Mouse (Mus musculus): ENCODE results near the gene Gm5127.

Gm5127 gene

GRCm38 (mm10) chrX:106582886-106583285 is at the start of gene Gm5127:
Gm5127 (plus strand) TSS chrX:106583186.
- DNase-seq (ENCODE audit: low spot score in 2 of 2), result no peak

GRCm38 (mm10) chrX:106536359-106536758 is 46.6 kb upstream of the Gm5127 start:
- no peak for DNase-seq (ENCODE audit: low spot score in 2 of 2)

GRCm38 (mm10) chrX:106555457-106555856 is 27.5 kb upstream of the Gm5127 start:
- no peak for DNase-seq (ENCODE audit: low spot score in 2 of 2)

- no peak for DNase-seq (ENCODE audit: low spot score in 2 of 2)
These were observed 4.0 kb upstream of the Gm5127 start for GRCm38 (mm10) chrX:106578966-106579365.

- no peak for DNase-seq (ENCODE audit: low spot score in 2 of 2)
These were observed 2.6 kb upstream of the Gm5127 start for GRCm38 (mm10) chrX:106580410-106580809.

- no peak for DNase-seq (ENCODE audit: low spot score in 2 of 2)
These were observed 789 bp upstream of the Gm5127 start for GRCm38 (mm10) chrX:106582197-106582596.

- DNase-seq (ENCODE audit: low spot score in 2 of 2), result no peak
These were observed 10.9 kb downstream of the Gm5127 start for GRCm38 (mm10) chrX:106593914-106594313.

- DNase-seq (ENCODE audit: low spot score in 2 of 2), result no peak
These were observed 12.9 kb downstream of the Gm5127 start for GRCm38 (mm10) chrX:106595904-106596303.

GRCm38 (mm10) chrX:106602574-106603258 is 19.7 kb downstream of the Gm5127 start:
- DNase-seq (ENCODE audit: low spot score in 2 of 2), result no peak

- no peak for DNase-seq (ENCODE audit: low spot score in 2 of 2)
These were observed 20.4 kb downstream of the Gm5127 start, which contains the start of gene Cysltr1 for GRCm38 (mm10) chrX:106603386-106603785. Cysltr1 (minus strand) TSS chrX:106603679.

GRCm38 (mm10) chrX:106622512-106622911 is 39.5 kb downstream of the Gm5127 start:
- no peak for DNase-seq (ENCODE audit: low spot score in 2 of 2)

GRCm38 (mm10) chrX:106623667-106624066 is 40.7 kb downstream of the Gm5127 start:
- DNase-seq (ENCODE audit: low spot score in 2 of 2), result no peak

GRCm38 (mm10) chrX:106628514-106628913 is 45.5 kb downstream of the Gm5127 start:
- DNase-seq (ENCODE audit: low spot score in 2 of 2), result no peak

GRCm38 (mm10) chrX:106633543-106633942 is 50.6 kb downstream of the Gm5127 start:
- no peak for DNase-seq (ENCODE audit: low spot score in 2 of 2)

- DNase-seq (ENCODE audit: low spot score in 2 of 2), result no peak
These were observed 52.0 kb downstream of the Gm5127 start for GRCm38 (mm10) chrX:106634799-106635541.

GRCm38 (mm10) chrX:106662101-106662500 is 79.1 kb downstream of the Gm5127 start:
- no peak for DNase-seq (ENCODE audit: low spot score in 2 of 2)

GRCm38 (mm10) chrX:106704590-106704989 is 121.6 kb downstream of the Gm5127 start:
- no peak for DNase-seq (ENCODE audit: low spot score in 2 of 2)

GRCm38 (mm10) chrX:106717160-106717559 is 134.2 kb downstream of the Gm5127 start:
- peak in 1 of 2 experiments; percentile 8 for DNase-seq (ENCODE audit: low spot score in 2 of 2)

- DNase-seq (ENCODE audit: low spot score in 2 of 2), result no peak
These were observed 159.3 kb downstream of the Gm5127 start for GRCm38 (mm10) chrX:106742241-106742640.

- DNase-seq (ENCODE audit: low spot score in 2 of 2), result no peak
These were observed 172.3 kb downstream of the Gm5127 start for GRCm38 (mm10) chrX:106755272-106755671.
